Mouse (Mus musculus) embryonic fibroblast, embryonic 13.5 days (primary cell): Measurements from ENCODE around the gene Gm10188. TPM values are rescaled to one million over a fixed set of nuclear protein-coding genes. Genes with fewer than 3 reads are reported as not detected.

Source experiments
- H3K27ac ChIP-seq: 2 replicates; pipeline ENCODE4 v1.5.1; 2012; ENCODE audit warnings: low read length, control low read depth, inconsistent platforms; ENCODE audit not compliant: insufficient read depth
- H3K4me1 ChIP-seq: 2 replicates; pipeline ENCODE4 v1.6.1; 2011; ENCODE audit warnings: low read length; ENCODE audit not compliant: control insufficient read depth, insufficient read depth
- H3K4me3 ChIP-seq: 2 replicates; pipeline ENCODE4 v1.5.1; 2011; ENCODE audit warnings: mild to moderate bottlenecking, control low read depth, low read length; ENCODE audit not compliant: insufficient read depth
- CTCF ChIP-seq: IDR thresholded peaks from 2 replicates; pipeline ENCODE4 v1.5.1; 2011; ENCODE audit warnings: mild to moderate bottlenecking, control low read depth, low read length, moderate library complexity, borderline replicate concordance; ENCODE audit not compliant: insufficient read depth
- POLR2A ChIP-seq: IDR thresholded peaks from 2 replicates; pipeline ENCODE4 v1.6.1; 2011; ENCODE audit warnings: low read depth, mild to moderate bottlenecking, control low read depth, low read length, moderate library complexity
- polyA plus RNA-seq: library from polyadenylated mRNA; stranded (reverse); fragments of >200 nt; gene quantifications from 2 replicates; pipeline ENCODE4 v1.2.4, GENCODE M21; 2011; ENCODE audit warnings: low read depth; ENCODE audit not compliant: missing spikeins, insufficient read length

Gm10188 gene
- polyA plus RNA-seq: not detected in 2 replicates

DNA sequence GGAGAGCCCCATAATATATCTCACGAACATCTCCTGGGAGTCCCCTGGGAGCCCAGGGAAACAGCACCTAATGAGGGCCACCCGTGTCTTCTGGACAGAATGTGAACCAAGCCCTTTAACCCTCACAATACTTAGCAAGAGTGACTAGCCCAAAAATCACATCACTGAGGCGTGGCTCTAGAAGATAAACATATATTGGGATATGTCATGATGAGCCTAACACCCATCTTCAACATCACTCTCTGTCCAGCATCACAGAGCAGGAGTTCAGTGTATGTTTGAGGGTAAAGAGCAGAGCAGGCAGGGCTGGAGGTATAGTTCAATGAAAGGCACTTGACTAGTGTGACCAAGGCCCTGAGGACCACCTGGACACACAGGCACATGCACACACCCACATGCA, at the start of gene Gm10188:
Gm10188 (minus strand) TSS at position 101 of the 400 bp plus-strand sequence.
- H3K27ac ChIP-seq: no peak within 1 kb of the TSS
- peaks cover 6% of the 10 kb centered on the region; the same call in 1 of the 2 replicates for H3K4me1 ChIP-seq
- TF ChIP-seq POLR2A (no peak), CTCF (no peak)
- no peak within 1 kb of the TSS for H3K4me3 ChIP-seq

GRCm38 (mm10) chr1:132277124-132277523, 47.6 kb upstream of the Gm10188 start:
- Histone ChIP-seq H3K4me1 (0 out of 2 replicates have a peak, but pooled peaks cover 5% of the 10 kb centered on the region), H3K4me3 (no peak overlapping the region), H3K27ac (no peak overlapping the region)
- TF ChIP-seq POLR2A (no peak), CTCF (no peak)

DNA sequence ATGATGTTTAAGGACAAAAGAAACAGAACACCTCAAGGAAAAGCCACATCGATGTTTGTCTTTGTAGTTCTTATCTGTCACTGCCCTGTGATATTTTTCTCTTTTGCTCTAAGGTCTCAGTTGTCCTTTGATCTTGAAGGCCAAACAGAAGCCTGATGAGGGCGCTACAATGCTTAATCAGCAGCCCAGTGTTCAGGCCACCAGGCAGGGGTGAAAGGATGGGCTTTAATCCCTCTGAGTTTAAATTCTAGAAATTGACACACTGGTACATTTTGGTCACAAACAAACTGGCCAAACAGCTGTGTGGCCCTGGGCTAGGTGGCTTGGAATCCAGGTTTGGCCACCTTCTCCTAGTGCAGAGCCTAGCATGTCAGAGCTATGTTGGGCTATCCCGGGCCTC, 47.1 kb upstream of the Gm10188 start:
- H3K4me3 ChIP-seq: no peak overlapping the region
- H3K27ac ChIP-seq: no peak overlapping the region
- TF ChIP-seq POLR2A (no peak), CTCF (no peak)
- H3K4me1 ChIP-seq: 0 out of 2 replicates have a peak, but pooled peaks cover 5% of the 10 kb centered on the region

DNA sequence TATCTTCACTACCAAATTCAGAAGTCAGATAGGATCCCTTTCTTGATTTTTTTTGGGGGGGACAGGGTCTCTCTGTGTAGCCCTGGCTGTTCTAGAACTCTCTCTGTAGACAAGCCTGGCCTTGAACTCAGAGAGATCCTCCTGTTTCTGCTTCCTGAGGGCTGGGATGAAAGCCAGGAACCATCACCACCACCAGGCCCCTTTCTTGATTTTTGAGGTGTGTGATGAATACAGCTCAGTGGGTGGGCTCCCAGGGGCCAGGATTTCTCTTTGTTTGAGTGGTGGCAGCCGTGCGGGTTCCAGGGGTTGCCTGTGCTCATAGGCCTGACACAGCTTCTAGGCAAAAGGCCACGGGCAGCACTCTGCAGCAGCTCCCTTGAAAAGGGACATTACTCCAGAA, 41.7 kb upstream of the Gm10188 start:
- peaks cover 6% of the 10 kb centered on the region for H3K4me1 ChIP-seq
- no peak overlapping the region for H3K27ac ChIP-seq
- TF ChIP-seq POLR2A: no peak
- no peak overlapping the region for H3K4me3 ChIP-seq

DNA sequence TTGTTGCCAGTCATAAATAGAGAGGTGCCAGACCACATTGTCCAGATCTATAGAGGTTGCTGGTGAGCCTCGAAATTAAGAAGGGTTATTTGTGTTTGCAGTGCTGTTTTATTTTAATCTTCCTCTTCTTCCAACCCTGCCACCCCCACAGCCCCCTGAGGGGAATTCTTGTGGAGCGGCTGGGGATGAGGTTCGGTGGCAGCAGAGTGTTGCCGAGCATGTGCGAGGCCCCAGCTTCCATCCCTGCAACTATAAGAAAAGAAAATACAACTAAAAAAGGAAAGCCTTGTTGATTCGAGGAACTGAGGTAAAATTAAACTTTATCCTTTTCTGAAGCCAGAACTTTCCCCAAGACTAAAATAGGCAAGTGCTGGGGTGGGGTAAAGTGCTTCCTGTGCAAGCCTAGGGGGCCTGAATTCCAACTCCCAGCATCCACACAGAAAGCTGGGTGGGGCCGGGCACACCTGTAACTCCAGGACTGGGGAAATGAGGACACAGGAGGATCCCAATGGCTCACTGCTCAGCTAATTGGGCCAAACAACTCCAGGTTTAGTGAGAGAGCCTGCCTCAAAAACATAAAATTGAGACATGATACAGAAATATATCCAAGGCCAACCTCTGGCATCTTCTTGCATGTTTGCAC, 39.0 kb upstream of the Gm10188 start:
- Histone ChIP-seq H3K27ac (no peak overlapping the region), H3K4me1 (peaks cover 8% of the 10 kb centered on the region), H3K4me3 (no peak overlapping the region)
- TF ChIP-seq POLR2A: no peak
- TF ChIP-seq CTCF: no peak

GRCm38 (mm10) chr1:132267959-132268358, 38.4 kb upstream of the Gm10188 start:
- Histone ChIP-seq H3K4me1 (peaks cover 8% of the 10 kb centered on the region), H3K27ac (no peak overlapping the region), H3K4me3 (no peak overlapping the region)
- TF ChIP-seq POLR2A: no peak
- TF ChIP-seq CTCF: no peak

DNA sequence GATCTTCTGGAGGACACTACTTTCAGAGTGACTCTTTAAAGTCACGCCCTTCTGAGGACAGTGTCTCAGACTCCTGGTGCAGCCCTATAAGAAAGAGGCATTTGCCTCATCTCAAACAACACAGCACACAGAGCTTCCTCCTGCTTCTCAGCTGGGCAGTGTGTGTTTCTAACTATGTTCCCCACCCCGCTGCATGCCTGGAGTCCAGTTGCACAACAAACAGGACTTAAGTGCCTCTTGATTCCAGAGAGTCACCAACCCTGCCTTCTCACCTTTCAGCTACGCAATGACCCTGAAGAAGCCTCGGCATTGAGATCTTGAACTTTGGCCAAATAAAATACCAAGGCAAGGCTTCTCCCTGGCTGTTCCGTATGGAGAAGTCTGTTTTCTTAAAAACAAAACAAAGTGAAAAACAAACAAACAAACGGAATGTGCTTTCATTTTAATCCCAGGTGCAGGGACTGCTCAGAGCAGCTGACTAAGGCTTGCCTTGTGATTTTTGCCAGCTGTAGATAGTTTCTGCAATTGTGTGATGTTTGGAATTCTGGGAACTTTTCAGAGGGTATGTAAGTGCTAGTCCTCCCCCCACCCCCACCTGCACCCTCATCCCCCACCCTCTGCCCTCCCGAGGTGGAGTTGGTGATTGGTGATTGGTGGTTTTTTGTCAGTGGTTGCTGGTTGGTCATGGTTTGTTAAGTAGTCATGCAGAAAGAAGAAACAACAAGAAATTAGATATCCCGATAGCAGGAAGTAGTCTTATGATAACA, 37.4 kb upstream of the Gm10188 start:
- Histone ChIP-seq H3K4me3 (no peak overlapping the region), H3K4me1 (peaks cover 8% of the 10 kb centered on the region), H3K27ac (no peak overlapping the region)
- TF ChIP-seq CTCF: no peak
- no peak for TF ChIP-seq POLR2A

GRCm38 (mm10) chr1:132265936-132266335, 36.4 kb upstream of the Gm10188 start:
- Histone ChIP-seq H3K4me1 (peaks cover 8% of the 10 kb centered on the region), H3K4me3 (no peak overlapping the region), H3K27ac (no peak overlapping the region)
- no peak for TF ChIP-seq CTCF
- no peak for TF ChIP-seq POLR2A

- peaks cover 8% of the 10 kb centered on the region for H3K4me1 ChIP-seq
- H3K4me3 ChIP-seq: no peak overlapping the region
- H3K27ac ChIP-seq: no peak overlapping the region
- TF ChIP-seq CTCF (no peak), POLR2A (no peak)
Observed at GRCm38 (mm10) chr1:132265211-132265859, 35.8 kb upstream of the Gm10188 start.

- Histone ChIP-seq H3K4me3 (no peak overlapping the region), H3K4me1 (peaks cover 8% of the 10 kb centered on the region), H3K27ac (no peak overlapping the region)
- no peak for TF ChIP-seq CTCF
- no peak for TF ChIP-seq POLR2A
Observed at GRCm38 (mm10) chr1:132264577-132264976, 35.0 kb upstream of the Gm10188 start.
